Mouse (Mus musculus) urinary bladder, postnatal 4 days (tissue): ENCODE measurements around the gene Elovl7.
A peak's percentile ranks its signal among the peaks of the same experiment; 100 is the strongest.

Experiments used
- DNase-seq, 2 experiments: peaks; one replicate each; pipeline ENCODE4 v3.0.0; 2021 to 2022; ENCODE audit warnings: low spot score in 2 of 2

Gene Elovl7

DNA sequence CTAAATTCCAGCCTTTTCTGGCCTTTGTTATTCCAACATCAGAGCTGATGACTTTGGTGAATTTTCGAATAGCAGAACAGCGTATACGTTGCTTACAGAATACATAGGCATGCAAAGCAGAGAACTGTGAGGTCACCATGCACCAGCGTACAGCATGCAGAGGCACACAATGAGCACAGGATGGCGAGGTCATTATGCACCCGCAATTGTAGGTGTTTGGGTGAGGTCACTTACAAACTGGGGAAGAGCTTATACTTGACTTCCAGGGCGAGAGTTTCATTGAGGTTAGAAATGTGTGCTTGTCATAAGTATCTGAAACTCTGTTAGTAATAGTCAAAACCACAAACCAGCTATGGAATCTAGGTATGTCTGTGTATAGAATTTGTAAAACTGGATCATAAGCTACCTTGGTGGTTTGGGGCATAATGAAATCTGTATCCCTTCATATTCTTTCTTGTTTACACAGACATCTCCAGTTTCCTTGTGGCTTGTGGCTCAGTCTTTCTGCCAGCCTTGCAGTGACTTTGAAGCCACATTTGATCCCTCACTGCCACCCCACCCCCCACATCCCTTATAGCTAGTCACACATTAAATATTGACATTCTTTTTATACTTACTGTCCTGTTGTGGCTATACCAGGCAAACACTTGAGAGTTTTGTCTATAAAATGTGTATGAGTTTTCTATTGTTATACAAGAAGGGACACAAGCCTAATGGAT is 88.9 kb downstream of the Elovl7 start:
- no peak for DNase-seq

DNA sequence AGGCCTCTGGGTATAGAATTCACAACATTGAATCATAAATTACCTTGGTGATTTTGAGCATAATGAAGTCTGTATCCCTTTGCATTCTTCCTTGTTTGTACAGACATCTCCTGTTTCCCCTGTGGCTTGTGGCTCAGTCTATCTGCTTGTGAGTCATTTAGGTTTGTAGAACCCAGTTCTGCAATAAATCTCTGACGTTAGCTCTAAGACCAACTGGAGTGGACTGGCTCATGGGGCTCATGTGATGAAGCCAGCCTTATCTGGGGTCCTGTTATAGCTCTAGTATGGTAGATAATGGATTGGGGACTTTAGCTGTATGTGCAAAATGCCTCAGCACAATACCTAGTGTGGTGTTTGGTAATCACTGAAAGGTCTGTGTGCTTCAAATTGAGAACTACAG is 89.6 kb downstream of the Elovl7 start:
- DNase-seq = no peak

DNA sequence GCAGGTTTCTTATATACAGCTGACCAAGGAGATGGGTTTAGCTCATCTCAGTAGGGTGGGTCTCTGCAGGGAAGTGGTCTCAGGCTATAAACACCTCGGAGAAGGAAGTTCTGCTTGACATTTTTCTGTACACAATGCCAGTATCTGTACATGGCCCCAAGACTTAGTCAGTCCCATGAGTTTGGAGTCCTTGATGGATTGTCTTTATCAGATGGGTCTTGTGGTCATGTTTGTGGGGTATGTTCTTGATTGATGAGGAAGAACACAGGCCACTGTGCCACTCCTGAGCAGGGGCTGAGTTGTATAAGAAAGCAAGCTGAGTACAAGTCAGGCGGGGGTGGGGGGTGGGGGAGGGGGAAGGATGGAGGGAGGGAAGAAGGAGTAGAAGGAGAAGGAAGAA is 90.5 kb downstream of the Elovl7 start:
- no peak for DNase-seq

DNA sequence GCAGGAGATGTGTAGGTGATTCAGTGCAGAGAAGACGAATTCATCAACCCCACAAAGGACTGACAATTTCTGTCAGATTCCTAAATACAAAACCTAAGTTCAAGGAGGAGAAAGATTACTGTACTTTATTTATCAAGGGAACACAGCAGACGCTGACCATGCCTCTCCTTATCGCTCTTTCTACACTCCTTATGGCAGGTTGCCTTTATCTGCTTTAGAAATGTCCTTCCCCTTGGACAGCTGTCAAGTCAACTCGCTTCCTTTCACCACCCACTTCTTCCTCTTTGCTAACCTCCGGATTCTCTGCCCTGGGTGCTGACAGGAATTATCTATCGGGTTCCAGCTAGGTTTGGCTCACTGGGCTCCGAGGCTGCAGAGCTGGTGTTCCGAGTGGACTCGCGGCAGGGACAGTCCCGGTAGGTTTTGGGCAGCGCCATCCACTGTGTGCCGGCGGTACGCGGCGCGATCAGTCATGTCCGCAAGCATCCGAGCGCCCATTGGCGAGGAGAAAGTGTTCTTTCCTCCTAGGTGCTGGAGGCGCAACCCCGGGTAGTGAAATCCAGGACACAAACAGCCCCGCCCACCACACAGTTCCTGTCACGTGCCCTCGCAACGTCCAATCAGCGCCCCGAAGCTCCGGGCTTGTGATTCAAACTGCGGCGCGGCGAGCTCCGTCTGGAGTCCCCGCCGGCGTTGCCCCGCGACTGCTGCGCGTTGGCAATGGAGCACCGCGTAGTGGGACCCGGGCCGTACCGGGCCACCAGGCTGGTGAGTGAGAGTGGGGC is 101.7 kb downstream of the Elovl7 start, which contains the start of gene Depdc1b:
Gene Depdc1b, plus strand, starts transcription at position 631 of the 785 bp plus-strand sequence.
- peak; percentile 88 to 96 for DNase-seq

DNA sequence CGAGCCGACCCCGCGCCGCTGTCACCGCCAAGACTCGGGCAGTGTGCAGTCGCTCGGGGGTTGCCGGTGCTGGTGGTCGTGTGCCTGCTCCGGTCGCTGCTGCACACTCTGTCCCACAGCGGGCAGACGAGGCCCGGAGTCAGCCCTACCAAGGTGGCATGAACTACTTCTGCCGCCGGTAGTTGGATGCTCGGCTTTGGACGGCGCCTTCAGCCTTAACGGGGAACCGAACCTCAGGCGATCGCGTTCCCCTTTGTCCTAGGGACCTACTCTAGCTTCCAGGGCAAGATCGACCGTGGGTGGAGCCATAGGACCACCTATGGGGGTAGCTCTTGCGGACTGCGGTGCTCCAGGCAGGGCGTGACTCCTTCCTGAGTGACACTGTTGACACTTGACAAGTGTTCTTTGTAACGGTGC is 102.3 kb downstream of the Elovl7 start:
- DNase-seq = no peak

DNA sequence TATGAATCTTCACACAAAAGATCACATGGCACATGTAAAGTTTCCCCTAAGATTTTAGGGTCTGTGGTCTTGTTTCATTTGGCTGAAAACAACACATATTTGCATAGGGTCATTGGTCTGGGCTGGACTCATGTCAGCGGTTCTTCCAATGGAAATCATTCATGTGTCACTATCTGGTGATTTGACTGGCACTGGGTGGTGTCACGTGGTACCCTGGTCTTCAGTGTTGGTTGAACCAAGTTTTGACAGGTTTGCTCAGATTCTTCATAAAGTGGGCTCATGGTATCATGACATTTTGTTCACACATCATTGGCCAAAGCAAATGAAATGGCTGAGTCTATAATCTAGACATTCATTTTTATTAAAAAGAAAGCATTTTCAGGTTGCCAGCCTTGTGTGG is 103.2 kb downstream of the Elovl7 start:
- DNase-seq = no peak

DNA sequence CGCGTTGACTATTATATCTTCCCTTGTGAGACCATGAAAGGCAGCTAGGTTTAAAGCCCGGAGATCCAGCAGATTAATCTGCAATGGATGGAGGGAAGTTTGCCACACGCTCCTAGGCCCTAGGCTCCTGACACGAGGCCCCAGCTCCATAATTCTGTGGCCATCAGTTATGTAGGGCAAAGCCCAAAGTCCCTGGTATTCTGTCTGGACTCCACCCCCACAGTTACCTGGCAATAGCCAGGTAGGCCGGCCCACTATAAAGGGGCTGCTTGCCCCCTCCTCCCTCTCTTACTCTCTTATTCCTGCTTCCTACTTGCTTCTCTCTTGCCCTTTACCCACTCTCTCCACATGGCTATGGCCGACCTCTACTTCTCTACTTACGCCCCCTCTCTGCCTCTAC is 104.8 kb downstream of the Elovl7 start:
- peak in 1 of 2 experiments; percentile 39 for DNase-seq

DNA sequence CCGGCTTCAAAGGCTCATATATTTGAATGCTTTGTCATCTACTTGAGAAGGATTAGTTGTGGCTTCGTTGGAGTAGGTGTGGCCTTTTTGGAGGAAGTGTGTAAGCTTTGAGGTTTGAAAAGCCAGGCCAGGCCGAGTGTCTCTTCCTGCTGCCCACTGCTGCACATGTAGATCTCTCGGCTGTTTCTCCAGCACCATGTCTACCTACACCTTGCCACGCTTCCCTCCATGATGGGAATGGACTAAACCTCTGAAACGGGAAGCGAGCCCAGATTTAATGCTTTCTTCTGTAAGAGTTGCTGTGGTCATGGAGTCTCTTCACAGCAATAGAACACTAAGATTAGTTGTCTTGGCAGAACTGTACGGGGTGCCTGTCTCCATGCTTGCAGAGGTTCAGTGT is 106.0 kb downstream of the Elovl7 start:
- DNase-seq = peak in 1 of 2 experiments; percentile 34

DNA sequence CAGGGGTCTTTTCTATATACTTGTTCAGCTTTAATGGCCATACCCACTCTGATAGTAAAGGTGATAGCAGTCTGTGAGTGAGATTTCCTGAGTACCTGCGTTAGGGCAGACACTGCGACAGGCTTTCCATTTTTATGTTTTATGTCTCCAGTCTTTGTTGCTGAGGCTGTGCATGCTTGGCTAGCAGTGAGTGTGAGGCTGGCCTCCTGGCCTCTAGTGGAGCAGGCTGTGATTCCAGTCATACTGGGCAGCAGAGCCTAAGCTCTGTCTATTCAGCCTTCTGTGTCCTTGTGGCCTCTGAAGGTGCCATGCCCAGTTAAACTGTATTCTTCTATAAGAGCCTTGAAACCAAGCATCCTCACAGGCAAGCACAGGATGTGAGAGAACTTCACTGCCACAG is 108.3 kb downstream of the Elovl7 start:
- no peak for DNase-seq

DNA sequence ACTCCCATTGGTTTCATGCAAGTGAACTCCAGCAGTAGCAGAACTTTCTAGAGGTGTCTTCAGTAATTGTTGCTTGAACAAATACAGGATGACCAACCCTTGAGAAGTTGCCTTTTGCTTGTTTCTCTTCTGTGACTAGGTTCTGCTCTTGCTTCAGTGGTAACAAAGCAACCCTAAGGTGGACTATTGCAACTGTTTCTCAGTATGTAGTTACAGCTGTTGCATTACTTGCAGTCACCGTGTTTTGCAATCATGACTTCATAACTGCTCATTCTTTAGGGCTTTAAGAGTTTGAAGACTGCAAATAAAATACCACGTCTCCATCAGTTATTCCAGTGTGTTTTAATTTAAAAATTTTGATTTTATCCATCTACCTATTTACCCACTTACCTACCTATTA is 109.1 kb downstream of the Elovl7 start:
- DNase-seq = no peak

DNA sequence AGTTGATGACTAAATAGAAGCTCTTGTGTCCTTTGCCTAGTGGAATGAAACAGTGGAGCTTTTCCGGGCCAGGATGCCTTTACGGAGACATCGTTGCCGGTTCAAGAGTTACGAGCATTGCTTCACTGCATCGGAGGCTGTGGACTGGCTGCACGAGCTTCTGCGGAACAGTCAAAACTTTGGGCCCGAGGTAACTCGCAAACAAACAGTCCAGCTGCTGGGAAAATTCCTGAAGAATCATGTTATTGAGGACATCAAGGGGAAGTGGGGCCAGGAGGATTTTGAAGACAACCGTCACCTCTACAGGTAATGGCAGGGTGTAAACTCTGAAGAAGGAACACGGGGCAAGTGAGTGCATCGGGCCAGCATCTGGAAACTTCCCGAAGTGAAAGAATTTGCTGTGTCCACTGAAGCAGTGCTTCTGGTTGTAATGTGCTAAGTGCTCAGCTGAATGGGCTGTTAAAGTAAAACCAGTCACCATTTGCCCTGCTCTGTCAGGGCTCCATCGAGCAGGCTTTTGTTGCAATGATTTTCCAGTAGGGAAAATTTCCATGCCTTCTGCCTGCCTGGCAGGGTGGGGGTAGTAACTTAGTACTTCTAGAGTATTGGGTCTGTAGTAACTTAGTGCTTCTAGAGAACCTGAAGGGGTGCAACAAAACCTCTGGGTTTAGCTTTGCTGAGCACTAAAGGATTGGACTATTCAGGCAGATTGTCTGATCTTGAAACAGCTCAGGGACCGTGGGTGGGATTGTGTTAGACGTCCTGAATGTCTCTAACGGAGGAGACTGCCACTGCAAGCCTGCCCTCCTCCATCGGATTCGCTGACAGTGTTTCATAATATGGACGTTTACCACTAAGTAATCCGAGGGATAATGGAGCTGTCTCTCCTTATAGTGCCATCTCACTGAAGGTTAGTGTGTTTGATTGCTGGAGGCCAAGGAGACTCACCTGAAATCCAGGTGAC is 109.9 kb downstream of the Elovl7 start:
- no peak for DNase-seq

DNA sequence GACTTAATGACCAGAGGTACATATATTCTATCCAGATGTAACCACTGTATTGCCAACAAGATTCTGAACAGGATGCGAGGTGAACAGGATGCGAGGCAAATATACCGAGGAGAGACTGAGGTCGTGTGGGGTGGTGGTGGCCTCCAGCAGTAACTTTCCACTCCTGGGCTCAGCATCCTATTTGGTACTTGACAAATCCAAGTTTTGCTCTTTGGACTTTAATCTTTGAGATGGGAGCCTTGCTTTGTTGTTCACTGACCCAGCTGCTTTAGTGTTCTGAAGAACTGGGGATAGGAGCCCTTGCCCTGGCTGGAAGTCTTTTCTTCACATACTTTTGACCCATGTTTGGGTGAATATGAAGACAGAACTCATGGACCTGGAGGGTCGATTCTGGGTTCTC is 111.7 kb downstream of the Elovl7 start:
- no peak for DNase-seq

DNA sequence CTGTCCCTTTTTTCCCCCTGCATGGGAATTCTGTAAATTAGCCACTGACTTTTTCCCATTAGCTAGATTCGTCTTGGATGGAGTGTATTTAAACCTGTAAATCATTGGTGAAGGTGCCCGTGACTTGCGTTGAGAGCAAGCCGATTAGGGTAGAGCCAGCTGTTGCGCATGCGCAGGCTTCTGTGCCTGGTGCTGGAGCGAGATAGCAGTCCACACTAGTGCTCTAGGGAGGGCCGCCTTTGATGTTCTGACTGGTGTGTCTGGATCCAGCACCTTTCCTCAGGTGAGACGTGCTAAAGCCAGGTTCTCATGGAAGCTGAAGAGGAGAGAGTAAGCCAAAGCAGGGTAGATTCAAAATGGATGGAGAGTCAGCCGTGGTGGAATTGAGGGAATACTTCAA is 112.1 kb downstream of the Elovl7 start:
- no peak for DNase-seq

DNA sequence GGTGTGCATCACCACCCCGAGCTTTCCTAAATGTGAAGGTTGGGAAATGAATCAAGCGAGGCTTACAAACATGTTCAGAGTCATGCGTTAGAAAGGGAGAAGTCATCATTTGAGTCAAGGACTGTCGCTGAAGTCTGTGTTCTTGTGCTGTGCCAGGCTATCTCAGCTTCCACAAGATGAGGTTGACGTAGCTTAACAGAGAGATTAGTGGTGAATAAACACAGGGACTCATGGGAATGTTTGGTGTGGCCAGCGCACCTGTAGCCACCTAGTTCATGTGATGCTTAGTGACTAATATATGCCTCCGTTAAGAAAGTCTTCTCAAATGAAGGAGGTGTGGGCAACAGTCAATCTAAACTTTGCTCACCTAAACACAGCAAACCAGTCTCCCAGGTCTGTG is 112.8 kb downstream of the Elovl7 start:
- no peak for DNase-seq

DNA sequence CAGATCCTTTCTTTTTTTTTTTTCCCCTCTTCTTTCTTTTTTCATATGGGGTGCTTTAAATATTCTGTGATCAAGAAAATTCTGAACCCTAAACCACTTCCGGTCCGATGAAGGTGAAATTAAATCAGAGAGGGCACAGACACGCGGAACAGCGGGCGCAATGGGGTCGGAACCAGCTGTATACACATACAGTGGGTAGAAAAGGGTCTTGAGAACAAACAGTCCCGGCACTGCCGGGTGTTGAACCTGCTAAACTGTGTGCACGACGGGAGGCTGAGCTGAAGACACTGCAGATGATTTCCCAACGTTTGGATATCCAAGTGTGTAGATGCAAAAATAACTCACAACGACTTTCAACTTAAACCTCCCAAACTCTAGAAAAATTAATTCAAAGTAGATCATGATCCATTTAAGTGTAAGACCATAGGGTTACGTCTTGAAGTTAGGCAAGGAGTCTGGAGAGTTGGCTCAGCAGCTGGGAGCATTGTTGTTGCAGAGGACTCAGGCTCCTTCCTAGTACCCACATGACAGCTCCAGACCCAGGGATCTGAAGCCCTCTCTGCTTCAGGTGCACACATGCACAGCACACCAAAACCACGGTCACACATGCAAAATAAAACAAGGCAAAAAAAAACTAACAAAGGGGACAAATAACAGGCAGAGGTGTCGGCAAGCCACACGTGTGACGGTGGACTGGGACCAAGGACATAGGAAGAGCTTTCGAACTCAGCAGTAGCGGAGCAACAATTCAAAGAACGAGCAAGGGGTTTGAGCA is 114.4 kb downstream of the Elovl7 start:
- DNase-seq = no peak

DNA sequence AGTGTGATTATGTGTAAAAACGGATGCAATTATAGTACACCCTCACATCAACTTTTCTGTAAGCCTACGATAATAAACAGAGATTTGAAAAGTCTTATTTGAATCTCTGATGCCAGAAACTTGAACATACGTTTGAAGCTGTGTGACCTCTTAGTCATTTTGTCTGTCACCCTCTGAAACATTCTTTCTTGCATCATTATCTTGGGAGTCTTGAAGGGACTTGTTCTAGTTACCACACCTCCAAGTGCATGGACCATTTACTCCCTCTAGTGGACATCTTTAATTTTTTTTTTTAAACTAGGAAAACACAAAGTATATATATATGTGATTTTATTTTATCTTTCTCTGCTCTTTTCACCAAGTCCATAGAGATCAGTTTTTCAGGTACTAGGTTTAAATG is 115.5 kb downstream of the Elovl7 start:
- DNase-seq = no peak
